Mouse (Mus musculus): Measurements from ENCODE around the gene Dpt.

GRCm38 (mm10) chr1:164815330-164815729, 18.9 kb downstream of the Dpt start:
- no peak for TF ChIP-seq FLI1 (IDR thresholded peaks at IDR 0.05; ENCODE audit: low read length)
- TF ChIP-seq GATA1 (IDR thresholded peaks at IDR 0.05; ENCODE audit: borderline replicate concordance, low read length), result no peak

Measured in megakaryocyte, embryonic 14.5 days (primary cell).